10 mouse cellular contexts compared by ENCODE assay signal in genomic region chr15:77822671-77823070, GRCm38 (mm10). TPM values are rescaled to one million over a fixed set of nuclear protein-coding genes. Genes with fewer than 3 reads are reported as not detected.
DNase-seq lines count a peak whose midpoint lies in the region; ATAC-seq and TF ChIP-seq lines count a peak whose summit lies in the region.
"Had no signal": no experiment of that assay in that cellular context is flagged by ENCODE, and none has a peak within 500 bp of the region (broad histone marks: within the 10 kb centered on the region; RNA-seq: fewer than 3 reads in every experiment).

No protein-coding gene starts in this region.

- 51% methylated on average over 2 of the region's 2 CpGs for WGBS in cerebellum, adult 2 months
- WGBS in intestine, embryonic 16.5 days: 56% methylated on average over 2 of the region's 2 CpGs
- 39% methylated on average over 2 of the region's 2 CpGs for WGBS in olfactory bulb, adult 2 months

- no peak for TF ChIP-seq POLR2A in cerebellum, adult 2 months (IDR thresholded peaks at IDR 0.05; ENCODE audit: borderline replicate concordance, insufficient read depth, low read length)
- TF ChIP-seq POLR2A in olfactory bulb, adult 2 months (IDR thresholded peaks at IDR 0.05; ENCODE audit: insufficient read depth, low read depth, low read length): no peak

- peaks cover 79% of the 10 kb centered on the region for H3K4me1 ChIP-seq in cerebellum, adult 2 months (ENCODE audit: control insufficient read depth, insufficient read depth, low read length)
- peaks cover 85% of the 10 kb centered on the region for H3K4me1 ChIP-seq in intestine, embryonic 16.5 days (ENCODE audit: control insufficient read depth, insufficient read depth, low read length)
- H3K4me1 ChIP-seq in olfactory bulb, adult 2 months (ENCODE audit: control insufficient read depth, insufficient read depth, low read length): peaks cover 39% of the 10 kb centered on the region

- no peaks in the 10 kb centered on the region for H3K36me3 ChIP-seq in intestine, embryonic 16.5 days (ENCODE audit: control insufficient read depth, insufficient read depth, low read length)
- H3K36me3 ChIP-seq: neural tube, embryonic 12.5 days had no signal

- 0 out of 2 replicates have a peak overlapping the region, but pooled peaks have one; percentile 19 for H3K27ac ChIP-seq in cerebellum, adult 2 months (ENCODE audit: insufficient read depth, low read length)
- H3K27ac ChIP-seq in layer of hippocampus, adult 2 months: peak overlapping the region; percentile 36; the same call in 1 of the 2 replicates
- H3K27ac ChIP-seq in intestine, embryonic 16.5 days (ENCODE audit: low read length): peak overlapping the region; percentile 78
- peak overlapping the region; percentile 40; the same call in 1 of the 2 replicates for H3K27ac ChIP-seq in olfactory bulb, adult 2 months (ENCODE audit: insufficient read depth, low read depth, low read length)
- H3K27ac ChIP-seq: neural tube, embryonic 12.5 days had no signal

- TF ChIP-seq CTCF in cerebellum, adult 2 months (IDR thresholded peaks at IDR 0.05; ENCODE audit: borderline replicate concordance, insufficient read depth, low read depth, low read length): no peak
- no peak for TF ChIP-seq CTCF in layer of hippocampus, adult 2 months (conservative IDR thresholded peaks at IDR 0.05)
- no peak for TF ChIP-seq CTCF in olfactory bulb, adult 2 months (IDR thresholded peaks at IDR 0.05; ENCODE audit: insufficient read depth, low read depth, low read length)

- H3K4me2 ChIP-seq in intestine, embryonic 16.5 days (ENCODE audit: low read depth, low read length): peak overlapping the region; percentile 15; the same call in 1 of the 2 replicates
- H3K4me2 ChIP-seq: neural tube, embryonic 12.5 days had no signal

- H3K27me3 ChIP-seq in cerebellum, adult 2 months (ENCODE audit: control insufficient read depth, insufficient read depth, low read length): no peaks in the 10 kb centered on the region
- no peaks in the 10 kb centered on the region for H3K27me3 ChIP-seq in intestine, embryonic 16.5 days (replicated peaks; ENCODE audit: control insufficient read depth, insufficient read depth, low read length)
- H3K27me3 ChIP-seq: neural tube, embryonic 12.5 days had no signal

- H3K9me3 ChIP-seq in intestine, embryonic 16.5 days (ENCODE audit: control insufficient read depth, low read length): no peaks in the 10 kb centered on the region
- H3K9me3 ChIP-seq: neural tube, embryonic 12.5 days had no signal

- H3K9ac ChIP-seq in intestine, embryonic 16.5 days (ENCODE audit: low read depth, low read length): peak overlapping the region; percentile 34
- H3K9ac ChIP-seq: neural tube, embryonic 12.5 days had no signal

- intact Hi-C loops in left cerebral cortex, postnatal 14 days (cut with DNase I): no loop called here

- H3K4me3 ChIP-seq in cerebellum, adult 2 months (replicated peaks; ENCODE audit: insufficient read depth, low read depth, low read length): no peak overlapping the region
- H3K4me3 ChIP-seq in layer of hippocampus, adult 2 months: no peak overlapping the region
- no peak overlapping the region for H3K4me3 ChIP-seq in intestine, embryonic 16.5 days (ENCODE audit: low read length)
- H3K4me3 ChIP-seq in olfactory bulb, adult 2 months (ENCODE audit: insufficient read depth, low read depth, low read length): no peak overlapping the region
- H3K4me3 ChIP-seq: neural tube, embryonic 12.5 days had no signal

- DNase-seq in cerebellum, adult 2 months: no peak
- DNase-seq in cerebellum, adult 9-10 months: no peak
- no peak for DNase-seq in layer of hippocampus, adult 2 months (ENCODE audit: low spot score in 2 of 2)
- no peak for DNase-seq in layer of hippocampus, postnatal 25 days (ENCODE audit: extremely low spot score in 1 of 2, low spot score in 1 of 2)
- DNase-seq in adrenal gland, adult 18-20 months (ENCODE audit: low spot score in 2 of 2): no peak
- DNase-seq in left cerebral cortex, postnatal 14 days (ENCODE audit: low spot score in 2 of 2): no peak
- DNase-seq: lung, adult 2 months had no signal

- no peak for ATAC-seq in intestine, embryonic 16.5 days

RNA-seq across cellular contexts. Expression of gene Myh9, which starts 19.3 kb away (rescaled TPM):
- 44.2 and 45.2 TPM in 2 replicates for polyA plus RNA-seq in cerebellum, adult 2 months (2012; rRNA removed)
- total RNA-seq in layer of hippocampus, adult 2 months (2021): 10 to 100 TPM; 88.3 to 96.3 TPM
- total RNA-seq in layer of hippocampus, postnatal 25 days (2021): 10 to 100 TPM; 75.0 to 90.2 TPM
- 39.1 and 43.8 TPM in 2 replicates for polyA plus RNA-seq in intestine, embryonic 16.5 days (2015; fragmentation: Nextera tagmentation; extraction: Ambion mirVana)
- 307 and 350 TPM in 2 replicates for polyA plus RNA-seq in olfactory bulb, adult 2 months (2012; ENCODE audit: insufficient read depth, insufficient read length, low replicate concordance, missing spikeins)
- 100 to 1,000 TPM; 270 to 287 TPM for total RNA-seq in adrenal gland, adult 18-20 months (2021)
- 10 to 100 TPM; 70.3 to 73.8 TPM for total RNA-seq in left cerebral cortex, postnatal 14 days (2021)

Comparison
In these comparisons a context has a peak if more than half of its experiments do, and no peak if none do; other contexts are left out.
1. H3K27ac ChIP-seq: peak in every context shown above with its lines; median percentile 78 in intestine, embryonic 16.5 days; 40 in olfactory bulb, adult 2 months; 36 in layer of hippocampus, adult 2 months; 19 in cerebellum, adult 2 months.